ENCODE assay signal across 7 mouse cellular contexts in the genomic region with DNA sequence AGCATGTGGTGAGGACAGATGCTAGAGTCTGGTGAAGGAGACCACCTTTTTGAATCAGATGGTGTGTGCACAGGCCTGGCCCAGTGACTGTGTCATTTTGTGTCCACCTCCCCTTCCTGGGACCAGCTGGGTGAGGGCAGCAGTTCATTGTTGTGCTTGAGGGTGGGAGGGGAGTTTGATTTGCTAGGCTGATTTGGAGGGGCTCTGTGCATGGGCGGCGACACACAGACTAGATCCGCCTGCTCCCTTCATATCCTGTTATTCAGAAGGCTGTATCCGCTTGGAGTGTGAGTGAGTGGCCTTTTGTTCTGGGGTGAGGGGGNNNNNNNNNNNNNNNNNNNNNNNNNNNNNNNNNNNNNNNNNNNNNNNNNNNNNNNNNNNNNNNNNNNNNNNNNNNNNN. TPM values are rescaled to one million over a fixed set of nuclear protein-coding genes. Genes with fewer than 3 reads are reported as not detected.
DNase-seq lines count a peak whose midpoint lies in the region; ATAC-seq lines count a peak whose summit lies in the region.

No protein-coding gene starts in this region.

- no peaks in the 10 kb centered on the region for H3K4me1 ChIP-seq in embryonic facial prominence, embryonic 11.5 days (ENCODE audit: control insufficient read depth, insufficient read depth, low read length)

- peak; percentile 30 to 45 for DNase-seq in adrenal gland, postnatal 36 days
- peak; percentile 12 for DNase-seq in embryonic facial prominence, embryonic 11.5 days (ENCODE audit: low spot score)
- DNase-seq in heart, postnatal 25 days (ENCODE audit: low spot score) = peak; percentile 62
- peak; percentile 65 to 72 for DNase-seq in kidney, postnatal 36 days
- DNase-seq in lung, postnatal 36 days = peak; percentile 83
- no peak for DNase-seq in urinary bladder, postnatal 36 days (ENCODE audit: low spot score in 2 of 2)
- no peak for DNase-seq in thymus, postnatal 10 days (ENCODE audit: low spot score in 2 of 2)

- WGBS in embryonic facial prominence, embryonic 11.5 days = 34% methylated on average over 4 of the region's 4 CpGs

- no peaks in the 10 kb centered on the region for H3K27me3 ChIP-seq in embryonic facial prominence, embryonic 11.5 days (ENCODE audit: control insufficient read depth, insufficient read depth, low read length)

- no peak overlapping the region for H3K4me3 ChIP-seq in embryonic facial prominence, embryonic 11.5 days (ENCODE audit: low read depth, low read length)

- ATAC-seq in embryonic facial prominence, embryonic 11.5 days (replicated peaks; ENCODE audit: insufficient number of reproducible peaks, low FRiP score, low TSS enrichment, low read depth) = peak; percentile 57; the same call in 1 of the 2 replicates

- no peaks in the 10 kb centered on the region for H3K9me3 ChIP-seq in embryonic facial prominence, embryonic 11.5 days (replicated peaks; ENCODE audit: control insufficient read depth, low read length)

- no peak overlapping the region for H3K27ac ChIP-seq in embryonic facial prominence, embryonic 11.5 days (replicated peaks; ENCODE audit: low read depth, low read length)

- intact Hi-C loops in heart, postnatal 25 days (cut with DNase I) = loop anchor here (5.0 kb wide), 1 partner anchor 46 kb away; no protein-coding TSS in a partner anchor

- H3K9ac ChIP-seq in embryonic facial prominence, embryonic 11.5 days (replicated peaks; ENCODE audit: low read length) = peak overlapping the region; percentile 37; the same call in 1 of the 2 replicates

- H3K4me2 ChIP-seq in embryonic facial prominence, embryonic 11.5 days (ENCODE audit: low read depth, low read length) = 0 out of 2 replicates have a peak overlapping the region, but pooled peaks have one; percentile 7

- H3K36me3 ChIP-seq in embryonic facial prominence, embryonic 11.5 days (replicated peaks; ENCODE audit: control insufficient read depth, insufficient read depth, low read depth, low read length) = no peaks in the 10 kb centered on the region

RNA-seq across cellular contexts. Expression of a gene that starts 3.9 kb away (rescaled TPM):
- total RNA-seq in adrenal gland, postnatal 36 days (2021) = 10 to 100 TPM; 53.5 to 61.2 TPM
- polyA plus RNA-seq in embryonic facial prominence, embryonic 11.5 days (2014; fragmentation: Nextera tagmentation; extraction: Ambion mirVana) = 48.2 and 52.1 TPM in 2 replicates
- total RNA-seq in heart, postnatal 25 days (2021) = 10 to 100 TPM; 71.3 to 74.7 TPM

RNA-seq across cellular contexts. Expression of a gene that starts 14.2 kb away (rescaled TPM):
- under 1 TPM in 1 of 2 experiments, not detected in 1; 0.53 TPM for total RNA-seq in adrenal gland, postnatal 36 days (2021)
- polyA plus RNA-seq in embryonic facial prominence, embryonic 11.5 days (2014; fragmentation: Nextera tagmentation; extraction: Ambion mirVana) = 0.32 TPM in 1 of 2 replicates, not detected in the other
- under 1 TPM; 0.23 to 0.48 TPM for total RNA-seq in heart, postnatal 25 days (2021)

RNA-seq across cellular contexts. Expression of a gene that starts 19.5 kb away (rescaled TPM):
- under 1 TPM in 1 of 2 experiments, not detected in 1; 0.46 TPM for total RNA-seq in adrenal gland, postnatal 36 days (2021)
- not detected in 2 replicates for polyA plus RNA-seq in embryonic facial prominence, embryonic 11.5 days (2014; fragmentation: Nextera tagmentation; extraction: Ambion mirVana)
- not detected for total RNA-seq in heart, postnatal 25 days (2021)

RNA-seq across cellular contexts. Expression of a gene that starts 26.7 kb away (rescaled TPM):
- total RNA-seq in adrenal gland, postnatal 36 days (2021) = 10 to 100 TPM; 33.4 to 38.2 TPM
- polyA plus RNA-seq in embryonic facial prominence, embryonic 11.5 days (2014; fragmentation: Nextera tagmentation; extraction: Ambion mirVana) = 12.9 and 14.6 TPM in 2 replicates
- total RNA-seq in heart, postnatal 25 days (2021) = 10 to 100 TPM; 27.1 to 29.7 TPM

RNA-seq across cellular contexts. Expression of a gene that starts 26.7 kb away (rescaled TPM):
- 100 to 1,000 TPM; 142 to 154 TPM for total RNA-seq in adrenal gland, postnatal 36 days (2021)
- polyA plus RNA-seq in embryonic facial prominence, embryonic 11.5 days (2014; fragmentation: Nextera tagmentation; extraction: Ambion mirVana) = 8.4 and 13.4 TPM in 2 replicates
- total RNA-seq in heart, postnatal 25 days (2021) = 100 to 1,000 TPM; 777 to 804 TPM

Comparison
In these comparisons a context has a peak if more than half of its experiments do, and no peak if none do; other contexts are left out.
1. DNase-seq: peak in adrenal gland, postnatal 36 days (2 of 2), embryonic facial prominence, embryonic 11.5 days (single experiment), heart, postnatal 25 days (single experiment), kidney, postnatal 36 days (2 of 2) and lung, postnatal 36 days (single experiment); none in urinary bladder, postnatal 36 days (0 of 2) and thymus, postnatal 10 days (0 of 2).